ENCODE assay signal across 8 mouse cellular contexts in the genomic region with DNA sequence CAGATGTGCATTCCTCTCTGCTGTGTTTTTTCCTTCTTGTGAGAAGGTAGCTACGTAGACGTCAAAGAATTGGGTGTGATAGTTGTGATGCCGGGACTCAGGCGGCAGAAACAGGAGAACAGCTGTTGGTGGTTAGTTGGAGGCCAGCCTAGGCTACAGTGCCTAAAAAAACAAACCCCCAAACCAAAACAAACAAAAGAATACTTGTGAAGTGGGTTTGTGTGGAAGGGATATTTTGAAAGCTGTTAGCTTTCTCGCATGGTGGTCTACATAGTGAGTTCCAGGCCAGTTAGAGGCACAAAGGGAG. TPM values are rescaled to one million over a fixed set of nuclear protein-coding genes. Genes with fewer than 3 reads are reported as not detected.
DNase-seq lines count a peak whose midpoint lies in the region; ATAC-seq lines count a peak whose summit lies in the region.

No protein-coding gene starts in this region.

- H3K4me2 ChIP-seq in liver, embryonic 11.5 days, result peak overlapping the region; percentile 99
- H3K4me2 ChIP-seq in forebrain, embryonic 14.5 days (ENCODE audit: low read length), result peak overlapping the region; percentile 99
- H3K4me2 ChIP-seq in limb, embryonic 12.5 days, result peak overlapping the region; percentile 98
- H3K4me2 ChIP-seq in neural tube, embryonic 14.5 days (ENCODE audit: low read depth, low read length), result peak overlapping the region; percentile 91; the same call in 1 of the 2 replicates

- no peak overlapping the region for H3K9ac ChIP-seq in liver, embryonic 11.5 days (ENCODE audit: low read depth, low read length)
- no peak overlapping the region for H3K9ac ChIP-seq in forebrain, embryonic 14.5 days (ENCODE audit: low read length)
- H3K9ac ChIP-seq in limb, embryonic 12.5 days (replicated peaks), result no peak overlapping the region
- no peak overlapping the region; the same call in 1 of the 2 replicates for H3K9ac ChIP-seq in neural tube, embryonic 14.5 days (replicated peaks; ENCODE audit: low read depth, low read length)

- no peak for DNase-seq in liver, embryonic 11.5 days (ENCODE audit: low spot score)
- no peak for DNase-seq in liver
- no peak for DNase-seq in forebrain, embryonic 14.5 days (ENCODE audit: low spot score)
- DNase-seq in urinary bladder, postnatal 36 days (ENCODE audit: low spot score in 2 of 2), result no peak
- DNase-seq in frontal cortex, postnatal 36 days (ENCODE audit: low spot score in 2 of 2), result no peak
- DNase-seq in right cerebral cortex, postnatal 10 days (ENCODE audit: low spot score in 2 of 2), result no peak

- H3K27ac ChIP-seq in liver, embryonic 11.5 days (ENCODE audit: low read depth, low read length), result no peak overlapping the region
- H3K27ac ChIP-seq in forebrain, embryonic 14.5 days (ENCODE audit: low read depth, low read length), result no peak overlapping the region
- no peak overlapping the region for H3K27ac ChIP-seq in limb, embryonic 12.5 days
- H3K27ac ChIP-seq in neural tube, embryonic 14.5 days (ENCODE audit: low read depth, low read length), result no peak overlapping the region

- peaks cover 8% of the 10 kb centered on the region for H3K27me3 ChIP-seq in liver, embryonic 11.5 days (replicated peaks; ENCODE audit: control insufficient read depth, insufficient read depth, low read length)
- H3K27me3 ChIP-seq in forebrain, embryonic 14.5 days (replicated peaks; ENCODE audit: control insufficient read depth, insufficient read depth, low read length), result no peaks in the 10 kb centered on the region
- peaks cover 34% of the 10 kb centered on the region for H3K27me3 ChIP-seq in limb, embryonic 12.5 days
- no peaks in the 10 kb centered on the region for H3K27me3 ChIP-seq in neural tube, embryonic 14.5 days (ENCODE audit: control insufficient read depth, insufficient read depth, low read length)

- no peak overlapping the region for H3K4me3 ChIP-seq in liver, embryonic 11.5 days (ENCODE audit: low read depth, low read length)
- H3K4me3 ChIP-seq in forebrain, embryonic 14.5 days (ENCODE audit: low read depth, low read length), result peak overlapping the region; percentile 56; the same call in 1 of the 2 replicates
- H3K4me3 ChIP-seq in limb, embryonic 12.5 days (replicated peaks), result peak overlapping the region; percentile 59; the same call in 1 of the 2 replicates
- peak overlapping the region; percentile 49; the same call in 1 of the 2 replicates for H3K4me3 ChIP-seq in neural tube, embryonic 14.5 days (ENCODE audit: low read depth, low read length)

- 84% methylated on average over 5 of the region's 5 CpGs for WGBS in liver, embryonic 11.5 days
- 82% methylated on average over 5 of the region's 5 CpGs for WGBS in forebrain, embryonic 14.5 days
- WGBS in limb, embryonic 12.5 days, result 64% methylated on average over 5 of the region's 5 CpGs
- WGBS in neural tube, embryonic 14.5 days, result 79% methylated on average over 5 of the region's 5 CpGs

- peaks cover 4% of the 10 kb centered on the region; the same call in 1 of the 2 replicates for H3K4me1 ChIP-seq in liver, embryonic 11.5 days (replicated peaks; ENCODE audit: control insufficient read depth, insufficient read depth, low read length)
- no peaks in the 10 kb centered on the region for H3K4me1 ChIP-seq in forebrain, embryonic 14.5 days (ENCODE audit: control insufficient read depth, insufficient read depth, low read length)
- H3K4me1 ChIP-seq in limb, embryonic 12.5 days (replicated peaks), result peaks cover 10% of the 10 kb centered on the region
- peaks cover 6% of the 10 kb centered on the region; the same call in 1 of the 2 replicates for H3K4me1 ChIP-seq in neural tube, embryonic 14.5 days (ENCODE audit: control insufficient read depth, insufficient read depth, low read length)

- H3K9me3 ChIP-seq in liver, embryonic 11.5 days (ENCODE audit: control insufficient read depth, low read length), result no peaks in the 10 kb centered on the region
- H3K9me3 ChIP-seq in forebrain, embryonic 14.5 days (replicated peaks; ENCODE audit: control insufficient read depth, low read length), result peaks cover 4% of the 10 kb centered on the region; the same call in 1 of the 2 replicates
- H3K9me3 ChIP-seq in limb, embryonic 12.5 days, result peaks cover 37% of the 10 kb centered on the region
- peaks cover 4% of the 10 kb centered on the region for H3K9me3 ChIP-seq in neural tube, embryonic 14.5 days (ENCODE audit: control insufficient read depth, low read length)

- no peaks in the 10 kb centered on the region for H3K36me3 ChIP-seq in liver, embryonic 11.5 days (ENCODE audit: control insufficient read depth, insufficient read depth, low read length)
- H3K36me3 ChIP-seq in forebrain, embryonic 14.5 days (ENCODE audit: control insufficient read depth, insufficient read depth, low read length), result no peaks in the 10 kb centered on the region
- H3K36me3 ChIP-seq in limb, embryonic 12.5 days, result no peaks in the 10 kb centered on the region
- H3K36me3 ChIP-seq in neural tube, embryonic 14.5 days (ENCODE audit: control insufficient read depth, insufficient read depth, low read length), result no peaks in the 10 kb centered on the region

- ATAC-seq in liver, embryonic 11.5 days (replicated peaks; ENCODE audit: low FRiP score), result no peak
- ATAC-seq in forebrain, embryonic 14.5 days, result no peak
- ATAC-seq in limb, embryonic 12.5 days (ENCODE audit: insufficient number of reproducible peaks, insufficient read depth, low FRiP score, low TSS enrichment, low read depth), result no peak
- ATAC-seq in neural tube, embryonic 14.5 days (ENCODE audit: low read depth), result no peak

RNA-seq across cellular contexts. Expression of gene Nhlrc1, which starts 0.5 kb away (rescaled TPM):
- 1.6 and 2.0 TPM in 2 replicates for polyA plus RNA-seq in liver, embryonic 11.5 days (2014; fragmentation: Nextera tagmentation; extraction: Ambion mirVana)
- 10.8 and 13.8 TPM in 2 replicates for polyA plus RNA-seq in forebrain, embryonic 14.5 days (2014; fragmentation: Nextera tagmentation; extraction: Ambion mirVana)
- polyA plus RNA-seq in limb, embryonic 12.5 days (2016; fragmentation: Nextera tagmentation; extraction: Ambion mirVana), result 4.1 and 4.3 TPM in 2 replicates
- 14.6 and 15.1 TPM in 2 replicates for polyA plus RNA-seq in neural tube, embryonic 14.5 days (2014; fragmentation: Nextera tagmentation; extraction: Ambion mirVana)

RNA-seq across cellular contexts. Expression of gene Kdm1b, which starts 28.2 kb away (rescaled TPM):
- polyA plus RNA-seq in liver, embryonic 11.5 days (2014; fragmentation: Nextera tagmentation; extraction: Ambion mirVana), result 8.7 and 9.2 TPM in 2 replicates
- 19.7 and 21.2 TPM in 2 replicates for polyA plus RNA-seq in forebrain, embryonic 14.5 days (2014; fragmentation: Nextera tagmentation; extraction: Ambion mirVana)
- 12.9 and 14.7 TPM in 2 replicates for polyA plus RNA-seq in limb, embryonic 12.5 days (2016; fragmentation: Nextera tagmentation; extraction: Ambion mirVana)
- polyA plus RNA-seq in neural tube, embryonic 14.5 days (2014; fragmentation: Nextera tagmentation; extraction: Ambion mirVana), result 18.3 and 21.5 TPM in 2 replicates

RNA-seq across cellular contexts. Expression of gene Tpmt, which starts 29.4 kb away (rescaled TPM):
- polyA plus RNA-seq in liver, embryonic 11.5 days (2014; fragmentation: Nextera tagmentation; extraction: Ambion mirVana), result 14.2 and 15.9 TPM in 2 replicates
- polyA plus RNA-seq in forebrain, embryonic 14.5 days (2014; fragmentation: Nextera tagmentation; extraction: Ambion mirVana), result 25.1 and 29.1 TPM in 2 replicates
- polyA plus RNA-seq in limb, embryonic 12.5 days (2016; fragmentation: Nextera tagmentation; extraction: Ambion mirVana), result 24.3 and 26.2 TPM in 2 replicates
- polyA plus RNA-seq in neural tube, embryonic 14.5 days (2014; fragmentation: Nextera tagmentation; extraction: Ambion mirVana), result 21.0 and 21.5 TPM in 2 replicates
